Mouse (Mus musculus): ENCODE measurements around the gene Otud7b.

Gene Otud7b

DNA sequence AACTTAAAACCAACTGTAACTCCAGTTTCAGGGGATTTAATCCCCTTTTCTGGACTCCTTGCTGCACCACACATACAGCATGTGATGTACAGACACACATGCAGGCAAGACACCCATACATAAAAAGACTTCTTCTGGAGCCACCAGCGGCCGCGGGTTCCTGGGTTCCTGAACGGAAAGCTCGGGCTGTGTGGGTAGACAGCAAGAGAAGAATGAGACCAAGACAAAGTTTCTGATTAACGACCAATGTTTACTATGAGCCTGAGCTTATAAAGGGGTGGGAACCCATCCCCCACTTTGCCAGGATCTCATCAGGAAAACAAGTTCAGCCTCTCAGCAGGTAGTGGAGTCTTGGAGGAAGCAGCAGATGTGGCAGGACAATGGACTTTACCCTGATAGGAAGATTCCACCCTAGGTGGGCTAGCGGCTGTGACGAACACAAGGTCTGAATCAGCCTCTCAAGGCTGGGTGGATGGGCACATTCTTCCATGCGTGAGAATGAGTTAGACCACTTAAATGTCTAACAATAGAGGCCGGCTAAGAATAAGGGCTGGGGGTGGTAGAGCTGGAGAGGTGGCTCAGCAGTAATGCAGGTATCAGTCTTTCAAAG lies 20.1 kb upstream of the Otud7b start:
- DNase-seq (ENCODE audit: low spot score in 2 of 2) = no peak

DNA sequence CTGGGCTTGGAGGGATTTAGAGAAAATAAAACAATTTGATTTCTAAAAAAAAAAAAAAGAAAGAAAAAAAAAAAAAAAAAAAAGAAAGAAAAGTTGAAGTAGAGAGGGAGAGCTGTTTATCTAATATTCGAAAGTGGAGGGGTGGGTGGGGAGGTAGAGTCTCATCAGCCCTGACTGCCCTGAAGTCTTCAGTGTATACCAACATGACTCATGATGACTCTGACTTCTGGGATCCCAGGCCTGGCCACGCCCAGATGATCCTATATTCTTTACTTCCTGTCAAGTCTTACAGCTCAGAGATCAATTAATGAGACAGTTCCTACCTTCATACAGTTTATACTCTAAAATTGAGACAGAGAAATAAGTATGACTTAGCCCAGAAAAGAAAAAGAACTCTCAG lies 17.1 kb upstream of the Otud7b start:
- DNase-seq (ENCODE audit: low spot score in 2 of 2) = no peak

DNA sequence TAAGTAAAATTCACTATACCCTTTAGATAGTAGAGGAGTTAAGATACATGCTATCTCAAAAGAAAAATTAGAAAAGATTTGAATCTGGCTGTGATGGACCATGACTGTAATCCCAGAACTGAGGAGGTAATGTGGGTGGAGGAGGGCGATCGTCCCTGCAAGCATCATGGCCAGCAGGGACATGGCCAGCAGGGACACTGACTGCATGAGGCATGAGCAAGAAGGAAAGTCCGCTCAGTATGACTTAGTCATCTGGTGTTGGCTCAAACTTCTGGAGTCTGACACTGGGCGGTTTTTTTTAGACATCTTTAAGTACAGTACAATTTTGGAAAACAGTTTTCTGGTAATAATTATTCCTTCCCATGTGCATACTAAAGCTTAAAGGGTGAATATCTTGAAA lies 16.5 kb upstream of the Otud7b start:
- DNase-seq (ENCODE audit: low spot score in 2 of 2) = no peak

GRCm38 (mm10) chr3:96089882-96090489 lies 14.3 kb upstream of the Otud7b start:
- no peak for DNase-seq (ENCODE audit: low spot score in 2 of 2)

DNA sequence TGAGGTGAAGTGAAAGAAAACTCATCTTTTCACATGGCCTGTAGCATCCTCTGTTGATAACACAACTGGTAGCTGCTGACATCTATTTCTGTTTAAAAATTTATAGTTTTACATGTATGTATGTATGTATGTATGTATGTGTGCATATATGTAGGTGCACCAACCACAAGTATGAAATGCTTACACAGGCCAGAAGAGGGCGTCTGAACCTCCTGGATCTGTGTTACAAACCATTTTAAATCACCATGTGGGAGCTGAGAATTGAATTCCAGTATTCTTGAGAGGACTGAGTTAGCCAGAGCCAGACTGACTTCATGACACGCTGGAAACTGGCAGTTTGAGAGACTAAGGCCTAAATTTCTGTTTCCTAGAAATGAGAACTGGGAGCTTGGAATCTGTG lies 13.2 kb upstream of the Otud7b start:
- DNase-seq (ENCODE audit: low spot score in 2 of 2) = no peak

GRCm38 (mm10) chr3:96091966-96092365 lies 12.4 kb upstream of the Otud7b start:
- DNase-seq (ENCODE audit: low spot score in 2 of 2) = no peak

- no peak for DNase-seq (ENCODE audit: low spot score in 2 of 2)
Measured at GRCm38 (mm10) chr3:96093509-96093908, 10.8 kb upstream of the Otud7b start.

- DNase-seq (ENCODE audit: low spot score in 2 of 2) = peak in 1 of 2 experiments; percentile 31
Measured at GRCm38 (mm10) chr3:96094203-96094602, 10.1 kb upstream of the Otud7b start.

GRCm38 (mm10) chr3:96098168-96098567 lies 6.2 kb upstream of the Otud7b start:
- no peak for DNase-seq (ENCODE audit: low spot score in 2 of 2)

- peak; percentile 43 to 82 for DNase-seq (ENCODE audit: low spot score in 2 of 2)
Measured at GRCm38 (mm10) chr3:96098616-96099267, 5.6 kb upstream of the Otud7b start.

DNA sequence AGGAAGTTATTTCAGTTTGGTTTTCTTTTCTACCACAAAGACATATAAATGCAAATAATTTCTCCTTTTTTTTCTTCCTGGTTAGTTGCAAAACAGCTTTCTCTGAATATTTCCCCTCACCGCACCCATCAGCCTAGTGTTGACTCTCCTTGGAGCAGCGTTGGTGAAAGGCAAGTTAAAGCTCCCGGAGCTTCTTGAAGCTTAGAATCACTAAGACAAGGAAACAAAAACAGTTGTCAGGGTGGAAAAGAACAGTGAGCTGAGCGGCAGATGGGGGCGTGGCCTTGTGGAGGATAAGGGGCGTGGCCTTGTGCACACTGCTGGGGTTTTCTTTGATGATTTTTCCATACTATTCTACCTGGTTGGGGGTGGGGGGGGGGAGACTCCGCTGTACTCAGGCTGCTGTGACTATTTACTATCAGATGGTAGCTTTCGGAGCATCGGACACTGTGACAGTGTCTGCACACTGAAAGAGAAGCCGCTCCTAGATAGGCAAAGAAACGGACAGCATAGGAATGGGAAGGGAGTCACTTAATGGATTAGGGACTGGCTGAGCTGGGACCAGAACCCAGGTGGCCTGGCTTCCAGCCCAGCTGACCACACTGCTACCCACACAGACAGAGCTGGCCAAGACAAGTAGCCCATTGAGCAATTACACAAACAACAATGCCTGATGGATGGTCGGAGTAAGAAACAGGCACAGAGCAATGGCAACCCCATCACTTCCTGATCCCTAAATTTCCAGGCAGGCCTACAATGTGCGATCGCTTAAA lies 2.0 kb upstream of the Otud7b start:
- DNase-seq (ENCODE audit: low spot score in 2 of 2) = peak in 1 of 2 experiments; percentile 23

DNA sequence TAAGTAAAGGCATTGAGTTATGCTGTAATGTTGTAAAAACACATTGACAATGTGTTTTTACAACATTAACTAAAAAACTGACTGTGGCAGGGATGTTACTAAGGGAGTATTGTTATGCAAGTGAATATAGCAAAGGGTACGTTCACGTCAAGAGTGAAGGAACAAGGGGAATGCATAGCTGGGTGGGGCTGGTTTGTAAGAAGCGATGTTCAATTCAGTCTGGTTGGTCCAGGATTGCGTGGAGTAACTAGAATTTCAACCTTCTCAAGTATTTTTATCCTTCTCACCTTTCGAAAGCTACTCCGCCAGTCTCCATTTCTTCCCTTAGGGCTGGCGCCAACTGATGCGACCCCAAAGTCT lies 446 bp upstream of the Otud7b start:
- no peak for DNase-seq (ENCODE audit: low spot score in 2 of 2)

- no peak for DNase-seq (ENCODE audit: low spot score in 2 of 2)
Measured at GRCm38 (mm10) chr3:96105232-96105747, 963 bp downstream of the Otud7b start.

- no peak for DNase-seq (ENCODE audit: low spot score in 2 of 2)
Measured at GRCm38 (mm10) chr3:96106151-96106550, 1.8 kb downstream of the Otud7b start.

DNA sequence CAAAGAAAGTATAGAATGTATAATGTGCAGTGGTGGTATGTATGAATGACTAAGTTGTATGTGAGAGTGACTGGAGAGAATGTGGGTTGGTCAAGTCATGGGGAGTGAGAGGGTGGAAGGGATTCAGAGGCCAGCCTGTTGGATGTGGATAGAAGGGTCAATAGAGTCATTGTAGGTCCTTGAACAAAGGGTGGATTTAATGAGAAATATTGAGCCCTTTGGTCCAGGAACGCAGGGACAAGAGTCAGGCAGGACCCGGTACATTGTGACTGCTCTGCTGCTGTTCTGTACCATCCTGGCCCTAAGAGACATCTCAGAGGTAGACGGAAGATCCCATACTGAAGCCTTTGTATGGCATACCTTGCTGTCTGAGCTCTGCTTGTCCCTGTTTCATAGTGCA lies 4.0 kb downstream of the Otud7b start:
- DNase-seq (ENCODE audit: low spot score in 2 of 2) = no peak

- no peak for DNase-seq (ENCODE audit: low spot score in 2 of 2)
Measured at GRCm38 (mm10) chr3:96113251-96113650, 8.9 kb downstream of the Otud7b start.

- DNase-seq (ENCODE audit: low spot score in 2 of 2) = no peak
Measured at GRCm38 (mm10) chr3:96118142-96118541, 13.8 kb downstream of the Otud7b start.

DNA sequence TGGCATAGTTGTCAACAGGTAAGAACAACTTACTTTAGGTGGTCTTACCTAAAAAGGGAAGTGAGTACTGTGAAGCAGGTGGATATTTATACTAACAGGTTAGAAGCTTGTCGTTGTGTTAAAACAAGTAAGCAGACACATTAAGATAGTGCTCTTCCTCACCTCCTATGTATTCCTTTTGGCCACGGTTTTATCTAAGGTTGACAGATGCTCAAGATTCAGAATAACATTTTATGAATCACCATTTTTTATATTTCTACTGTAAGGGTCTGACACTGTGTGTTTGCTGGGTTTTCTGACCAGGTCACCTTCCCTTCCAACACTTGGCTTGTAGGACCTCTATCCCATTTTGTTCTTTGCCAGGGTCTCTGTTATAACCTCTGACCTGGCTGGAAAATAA lies 14.4 kb downstream of the Otud7b start:
- no peak for DNase-seq (ENCODE audit: low spot score in 2 of 2)

DNA sequence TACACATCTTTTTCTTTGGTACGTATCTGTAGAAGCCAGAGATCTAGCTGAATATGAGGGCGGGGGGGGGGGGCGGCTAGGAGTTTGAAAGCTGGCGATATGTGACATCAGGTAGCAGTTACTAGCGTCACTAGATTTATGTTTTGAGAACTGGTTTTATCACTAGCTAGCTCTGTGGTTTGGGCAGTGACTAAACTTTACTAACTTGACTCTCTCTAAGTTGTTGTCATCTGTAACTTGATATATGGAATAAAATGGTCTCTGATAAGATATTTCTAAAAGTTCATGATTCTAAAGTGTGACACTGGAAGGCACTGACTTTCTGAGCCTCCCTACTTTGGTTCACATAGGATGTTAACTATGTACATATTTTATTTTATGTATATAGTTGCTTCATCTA lies 19.9 kb downstream of the Otud7b start:
- DNase-seq (ENCODE audit: low spot score in 2 of 2) = no peak

- no peak for DNase-seq (ENCODE audit: low spot score in 2 of 2)
Measured at GRCm38 (mm10) chr3:96128128-96128527, 23.8 kb downstream of the Otud7b start.

- no peak for DNase-seq (ENCODE audit: low spot score in 2 of 2)
Measured at GRCm38 (mm10) chr3:96132478-96132877, 28.2 kb downstream of the Otud7b start.

- DNase-seq (ENCODE audit: low spot score in 2 of 2) = no peak
Measured at GRCm38 (mm10) chr3:96133327-96133905, 29.1 kb downstream of the Otud7b start.
